Mouse (Mus musculus): ENCODE measurements around the gene Lrrc39. TPM values are rescaled to one million over a fixed set of nuclear protein-coding genes. Genes with fewer than 3 reads are reported as not detected.

Gene Lrrc39
- total RNA-seq (2023) = not detected in 4 replicates

DNA sequence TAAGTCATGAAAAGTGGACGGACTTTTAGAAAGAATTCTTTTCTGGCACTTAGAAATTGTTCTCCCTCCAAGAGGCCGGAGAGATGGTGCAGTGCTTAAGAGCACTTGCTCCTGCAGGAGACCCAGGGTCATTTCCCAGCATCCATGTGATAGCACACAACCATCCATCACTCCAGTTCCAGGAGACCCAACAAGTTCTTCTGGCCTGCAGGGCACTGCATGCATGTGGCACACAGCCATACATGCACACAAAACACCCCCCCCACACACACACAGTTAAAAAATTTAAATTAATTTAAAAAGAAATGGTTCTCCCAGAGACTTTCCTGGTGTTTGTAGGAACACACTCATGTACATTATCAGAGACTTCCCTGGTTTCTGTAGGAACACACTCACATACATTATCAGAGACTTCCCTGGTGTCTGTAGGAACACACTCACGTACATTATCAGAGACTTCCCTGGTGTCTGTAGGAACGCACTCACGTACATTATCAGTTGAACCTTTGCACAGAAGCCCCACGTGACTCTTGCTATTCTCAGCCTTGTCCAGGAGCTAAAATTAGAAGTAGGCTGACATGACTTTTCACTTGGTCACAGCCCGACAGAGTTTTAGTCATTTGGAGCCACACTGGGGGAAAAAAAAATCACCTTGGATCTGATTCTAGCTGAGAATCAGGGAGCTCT lies at the start of gene Lrrc39:
TSS of gene Lrrc39 (plus strand) at position 566 of the 687 bp plus-strand sequence.

DNA sequence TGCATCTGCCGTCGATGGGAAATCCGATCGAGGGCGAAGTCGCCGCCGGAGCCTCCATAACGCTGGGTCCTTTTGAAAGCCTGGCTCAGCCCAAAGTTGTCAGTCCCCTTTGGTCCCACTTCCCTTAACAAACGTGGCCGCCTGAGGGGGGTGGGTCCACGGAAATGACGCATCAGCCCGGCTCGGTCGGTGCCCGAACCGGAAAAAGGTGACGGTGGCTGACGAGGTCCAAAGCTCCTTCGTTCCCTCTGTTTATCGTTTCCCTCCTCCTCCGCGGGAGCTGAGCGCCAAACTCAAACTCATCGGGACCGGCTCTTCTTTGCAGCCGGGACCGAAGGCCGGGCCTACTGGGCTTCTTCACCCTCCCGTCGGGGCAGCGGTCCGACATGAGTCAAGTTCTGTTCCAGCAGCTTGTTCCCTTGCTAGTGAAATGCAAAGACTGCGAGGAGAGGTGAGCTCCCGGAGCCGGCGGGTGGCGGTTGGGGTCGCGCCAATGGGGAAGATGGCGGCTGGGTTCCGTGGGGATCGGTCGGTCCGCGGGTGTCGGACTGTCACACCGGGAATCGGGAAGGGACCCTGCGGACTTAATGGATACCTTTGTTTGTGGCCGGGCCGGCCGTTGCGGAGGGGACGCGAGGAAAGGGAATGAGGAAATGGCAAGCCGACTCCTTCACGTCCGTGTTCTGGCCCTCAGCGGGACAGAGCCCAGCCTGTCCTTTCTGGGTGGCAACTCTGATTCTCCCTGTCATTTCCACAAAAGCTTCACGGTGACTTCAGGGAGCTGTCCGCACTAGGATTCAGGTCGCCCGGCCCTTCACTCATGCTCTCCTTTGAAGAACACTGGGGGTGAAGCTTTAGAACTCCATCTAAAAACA lies 32.2 kb downstream of the Lrrc39 start, which contains the start of gene Sass6:
TSS of gene Sass6 (plus strand) at position 255 of the 875 bp plus-strand sequence.

DNA sequence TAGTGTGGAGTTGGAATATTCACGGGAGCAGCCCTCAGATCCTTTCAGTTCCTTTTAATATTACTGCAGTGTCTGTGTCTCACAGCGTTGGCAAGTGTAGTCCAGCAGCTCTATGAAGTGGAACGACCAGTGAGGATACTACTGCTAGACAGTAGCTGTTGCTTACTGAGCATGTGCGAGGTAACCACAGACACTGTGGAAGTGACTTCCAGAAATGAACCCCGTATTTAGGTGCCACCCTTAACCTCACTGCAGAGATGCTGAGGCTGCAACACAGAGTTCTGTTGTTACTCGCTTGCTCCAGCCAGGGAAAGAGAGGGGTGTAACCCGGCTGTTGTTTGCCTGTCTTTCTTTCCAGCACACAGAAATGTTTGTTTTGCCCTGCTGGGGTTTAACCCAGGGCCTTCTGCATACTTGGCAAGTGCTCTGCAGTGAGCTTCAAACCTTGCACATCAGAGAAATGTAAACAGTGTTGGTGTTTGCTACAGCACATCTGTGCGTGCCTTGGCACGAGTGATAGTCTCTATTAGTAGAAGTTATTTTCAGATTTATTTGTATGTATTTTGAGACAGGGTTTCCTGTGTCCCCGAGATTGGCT lies 51.6 kb downstream of the Lrrc39 start, which contains the start of gene Trmt13:
TSS of gene Trmt13 (minus strand) at position 293 of the 598 bp plus-strand sequence.

Other genes with a start within 250 kb of the Lrrc39 start
- gene Cdc14a, start 138.9 kb upstream of the Lrrc39 start, total RNA-seq (2023) = 33.1 to 34.6 TPM (median 33.8 TPM) in 4 replicates
- gene Rtca, start 54.8 kb upstream of the Lrrc39 start, total RNA-seq (2023) = 22.9 to 28.9 TPM (median 27.9 TPM) in 4 replicates
- gene Dbt, start 49.9 kb upstream of the Lrrc39 start, total RNA-seq (2023) = 11.2 to 18.4 TPM (median 13.6 TPM) in 4 replicates
- 9.5 to 10.5 TPM (median 9.9 TPM) in 4 replicates for gene Sass6, start 32.0 kb downstream of the Lrrc39 start, total RNA-seq (2023)
- gene Trmt13, start 51.6 kb downstream of the Lrrc39 start, total RNA-seq (2023) = 27.7 to 36.9 TPM (median 32.1 TPM) in 4 replicates
- 72.8 to 77.5 TPM (median 74.4 TPM) in 4 replicates for gene Mfsd14a, start 99.7 kb downstream of the Lrrc39 start, total RNA-seq (2023)
- not detected in 4 replicates for gene Gm43191, start 118.3 kb downstream of the Lrrc39 start, total RNA-seq (2023)
- gene Slc35a3, start 149.9 kb downstream of the Lrrc39 start, total RNA-seq (2023) = 21.4 to 24.7 TPM (median 23.4 TPM) in 4 replicates
- gene Agl, start 245.2 kb downstream of the Lrrc39 start, total RNA-seq (2023) = 13.3 to 15.1 TPM (median 14.3 TPM) in 4 replicates